Mouse (Mus musculus) yolk sac, embryonic 10.5 days (tissue): Measurements from ENCODE around the gene Ngdn.
"Not testable (repeated sequence)": the region's sequence is repeated elsewhere in the genome, so short reads cannot be mapped to it uniquely, and the experiment has no call there.

Experiments used
- DNase-seq: peaks from one replicate; pipeline ENCODE4 v3.0.0-alpha.2; 2017; ENCODE audit warnings: low spot score

Ngdn gene

DNA sequence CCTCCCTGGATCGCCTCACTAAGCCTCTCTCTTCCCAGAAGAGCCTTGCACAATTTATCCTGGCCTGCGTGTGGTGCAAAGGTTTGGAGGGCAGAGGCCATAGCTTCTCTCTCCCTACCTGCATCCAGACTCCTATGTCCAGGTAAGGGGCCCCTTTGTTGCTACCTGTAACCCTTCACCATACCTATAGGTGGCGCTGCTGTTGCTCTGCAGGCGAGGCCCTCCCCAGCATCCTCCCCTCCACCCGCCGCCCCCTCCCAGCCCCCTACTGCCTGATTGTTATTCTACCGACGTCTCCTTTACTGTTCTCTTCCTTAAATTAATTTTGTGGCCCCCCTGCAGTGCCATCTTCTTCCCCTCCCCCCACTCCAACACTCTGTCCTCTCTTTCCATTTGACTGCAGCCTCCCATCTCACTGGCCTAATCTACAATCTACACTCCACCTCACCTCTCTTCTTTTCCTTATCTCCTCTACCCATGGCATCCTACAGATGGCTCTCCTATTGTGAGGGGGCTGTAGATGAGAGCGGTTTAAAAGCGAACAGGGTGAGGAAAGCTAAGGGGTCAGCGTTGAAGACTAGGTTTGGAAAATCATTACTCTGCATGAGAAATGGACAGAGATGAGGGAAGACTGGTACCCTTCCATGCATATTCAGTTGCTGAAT, 13.9 kb downstream of the Ngdn start:
- no peak for DNase-seq

- no peak for DNase-seq
These were observed 17.5 kb downstream of the Ngdn start for GRCm38 (mm10) chr14:55032695-55033225.

- DNase-seq, result not testable (repeated sequence)
These were observed 28.4 kb downstream of the Ngdn start for GRCm38 (mm10) chr14:55043694-55044093.

- no peak for DNase-seq
These were observed 32.8 kb downstream of the Ngdn start for GRCm38 (mm10) chr14:55047971-55048531.

- DNase-seq, result no peak
These were observed 37.2 kb downstream of the Ngdn start for GRCm38 (mm10) chr14:55052496-55052895.

DNA sequence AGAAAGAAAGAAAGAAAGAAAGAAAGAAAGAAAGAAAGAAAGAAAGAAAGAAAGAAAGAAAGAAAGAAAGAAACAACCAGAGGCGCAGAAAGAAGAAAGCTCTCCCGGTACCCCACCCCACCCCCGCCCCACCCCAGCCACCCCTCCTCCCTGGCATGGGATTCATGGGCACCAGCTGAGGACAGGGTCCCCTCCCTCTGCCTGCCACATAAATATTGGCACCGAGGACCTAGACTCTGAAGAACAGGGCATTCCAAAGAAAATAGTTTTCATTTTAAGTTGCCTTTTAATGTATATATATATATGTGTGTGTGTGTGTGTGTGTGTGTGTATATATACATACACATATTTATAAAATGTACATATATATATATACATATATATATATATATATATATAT, 37.8 kb downstream of the Ngdn start:
- DNase-seq, result no peak

- no peak for DNase-seq
These were observed 38.5 kb downstream of the Ngdn start for GRCm38 (mm10) chr14:55053708-55054190.

DNA sequence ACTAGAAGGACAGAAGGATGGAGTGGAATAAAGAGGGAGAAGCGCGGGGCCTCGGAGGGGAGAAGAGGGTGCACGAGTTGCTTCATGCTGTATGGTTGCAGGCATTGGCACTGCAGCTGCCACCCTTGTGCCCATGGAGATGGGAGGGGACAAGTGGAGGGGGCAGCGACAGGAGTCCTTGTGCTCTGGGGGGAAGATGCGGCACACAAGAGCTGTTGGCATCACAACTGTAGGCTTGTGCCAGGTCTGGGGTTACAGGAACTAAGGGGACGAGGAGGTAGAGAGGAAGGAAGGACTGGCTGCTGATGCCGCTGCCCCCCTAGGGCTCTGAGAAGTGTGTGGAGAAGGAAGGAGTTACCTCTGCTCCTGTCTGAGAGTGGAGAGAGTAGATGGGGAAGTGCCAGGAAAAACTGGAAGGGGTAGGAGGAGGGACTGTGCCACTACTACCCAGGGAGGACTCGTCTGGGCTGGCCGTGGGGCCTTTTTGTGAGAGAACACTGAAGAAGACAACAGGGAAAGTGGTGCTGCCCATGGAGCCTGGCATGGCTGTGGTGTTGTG, 39.0 kb downstream of the Ngdn start:
- no peak for DNase-seq

DNA sequence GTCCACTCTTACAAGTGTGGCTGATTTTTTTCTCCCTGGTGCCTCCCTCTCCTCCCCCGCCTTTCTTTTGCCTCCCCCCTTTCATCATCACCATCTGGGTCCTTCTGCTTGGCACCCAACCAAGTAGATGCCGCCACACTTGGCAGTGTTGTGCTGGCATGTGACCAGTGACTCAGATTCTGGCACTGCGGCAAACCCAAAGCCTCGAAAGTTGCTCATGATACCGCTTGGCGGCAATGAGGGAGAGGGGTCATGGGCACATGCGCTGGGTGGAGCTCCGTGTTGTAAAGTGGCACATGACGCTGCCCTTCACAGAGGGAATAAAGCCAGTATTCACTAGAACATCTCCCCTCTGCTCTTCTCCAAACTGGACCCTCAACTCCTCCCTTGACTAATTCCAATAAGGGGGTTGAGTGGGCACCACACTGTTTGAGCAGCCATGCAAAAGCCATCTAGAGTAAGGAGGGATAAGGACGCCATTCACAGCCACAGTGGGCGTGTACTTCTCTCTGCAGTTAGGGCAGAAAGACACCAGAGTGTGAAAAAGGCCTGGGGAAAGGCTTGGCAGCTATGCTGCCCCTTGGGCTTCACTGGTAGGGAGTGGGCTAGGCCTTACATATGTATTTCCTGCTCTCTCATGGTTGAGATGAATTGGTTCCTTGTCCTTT, 40.0 kb downstream of the Ngdn start:
- no peak for DNase-seq

DNA sequence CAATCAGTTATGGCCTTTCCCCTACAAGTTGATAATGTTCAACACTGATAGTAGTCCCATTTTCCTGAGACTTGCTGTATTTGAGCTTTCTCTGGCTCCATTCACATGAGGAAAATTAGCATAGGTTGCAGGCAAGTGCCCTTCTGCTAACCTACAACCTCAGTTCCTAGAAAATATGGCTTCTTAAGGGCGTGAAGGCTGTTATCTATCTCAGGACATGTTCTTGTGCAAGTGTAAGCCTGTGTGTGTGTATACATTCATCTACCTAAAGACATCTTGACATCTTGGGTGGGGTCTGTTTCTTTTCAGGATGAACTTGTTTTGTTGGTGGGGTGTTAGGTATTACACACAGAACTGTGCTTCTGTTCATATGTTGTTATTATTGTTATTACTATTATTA, 43.8 kb downstream of the Ngdn start:
- no peak for DNase-seq

- DNase-seq, result peak; percentile 11
These were observed 44.7 kb downstream of the Ngdn start for GRCm38 (mm10) chr14:55059931-55060330.

- no peak for DNase-seq
These were observed 46.6 kb downstream of the Ngdn start for GRCm38 (mm10) chr14:55061845-55062244.

- DNase-seq, result peak; percentile 20
These were observed 47.4 kb downstream of the Ngdn start for GRCm38 (mm10) chr14:55062626-55063025.

GRCm38 (mm10) chr14:55063117-55063516, 47.9 kb downstream of the Ngdn start:
- no peak for DNase-seq

GRCm38 (mm10) chr14:55063581-55064381, 48.5 kb downstream of the Ngdn start:
- no peak for DNase-seq

GRCm38 (mm10) chr14:55064481-55065370, 49.5 kb downstream of the Ngdn start:
- DNase-seq, result no peak

GRCm38 (mm10) chr14:55065391-55065790, 50.1 kb downstream of the Ngdn start:
- DNase-seq, result no peak

DNA sequence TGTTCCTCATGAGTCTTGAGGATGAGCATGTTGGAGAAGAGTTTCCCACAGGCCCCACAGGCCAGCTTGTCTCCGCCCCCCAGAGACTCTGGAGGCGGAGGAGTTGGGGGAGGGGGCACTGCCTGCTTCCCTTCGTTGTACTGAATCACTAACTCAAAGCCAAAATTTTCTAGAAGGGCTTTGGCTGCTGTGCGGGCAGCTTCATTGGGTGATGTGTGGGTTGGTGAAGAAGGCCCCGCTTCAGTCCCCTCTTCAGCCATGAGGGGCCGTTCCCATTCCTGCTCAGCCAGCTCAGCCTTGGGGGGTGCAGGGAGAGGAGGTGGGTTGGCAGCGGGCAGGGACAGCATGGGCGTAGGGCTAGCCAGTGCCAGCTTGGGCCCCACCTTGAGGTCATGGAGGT, 50.8 kb downstream of the Ngdn start:
- no peak for DNase-seq

DNA sequence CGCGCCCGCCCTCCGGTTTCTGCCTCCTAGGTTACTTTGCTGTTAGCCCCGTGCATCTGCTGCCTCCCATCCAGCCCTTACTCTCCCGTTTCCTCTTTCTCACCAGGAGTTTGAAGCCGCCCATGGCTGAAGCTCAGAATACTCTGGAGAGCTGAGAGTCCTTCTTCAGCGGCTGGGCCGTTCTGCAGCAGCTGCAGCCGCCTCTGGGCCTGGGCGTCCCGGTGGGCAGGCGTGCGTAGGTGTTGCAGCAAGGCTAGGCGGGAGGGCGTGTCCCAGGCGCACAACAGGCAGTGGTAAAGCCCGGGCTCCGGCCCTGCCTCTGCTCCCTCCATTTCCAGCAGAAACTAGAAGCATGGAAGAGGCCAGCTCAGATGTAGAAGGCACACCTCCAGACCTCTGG, 56.5 kb downstream of the Ngdn start:
- no peak for DNase-seq
